Mouse (Mus musculus) cerebellum, postnatal 14 days (tissue): Measurements from ENCODE around the gene Tac2.
A peak's percentile ranks its signal among the peaks of the same experiment; 100 is the strongest.

Source experiments
- DNase-seq, 2 experiments: peaks; one replicate each; pipeline ENCODE4 v3.0.0; 2021; ENCODE audit warnings: mixed read lengths in 2 of 2

The Tac2 gene

DNA sequence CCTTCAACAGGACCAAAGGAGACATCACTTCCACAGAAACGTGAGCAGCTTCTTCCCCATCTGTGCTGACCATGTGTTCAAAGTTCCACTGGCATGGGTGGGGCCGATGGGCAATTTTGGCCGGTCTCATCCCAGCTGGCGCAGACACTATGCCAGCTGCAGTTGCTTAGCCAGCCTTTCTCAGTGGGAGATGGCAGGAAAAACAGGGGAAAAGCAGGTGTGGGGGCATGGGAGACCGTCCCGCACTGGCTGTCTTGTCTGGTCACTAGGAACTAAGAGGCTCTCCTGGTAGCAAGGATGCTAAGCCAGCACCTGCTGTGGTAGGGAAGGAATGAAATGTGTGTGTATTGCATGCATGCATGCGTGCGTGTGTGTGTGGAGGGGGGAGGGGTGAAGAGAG is 4.2 kb downstream of the Tac2 start:
- peak; percentile 56 to 68 for DNase-seq

DNA sequence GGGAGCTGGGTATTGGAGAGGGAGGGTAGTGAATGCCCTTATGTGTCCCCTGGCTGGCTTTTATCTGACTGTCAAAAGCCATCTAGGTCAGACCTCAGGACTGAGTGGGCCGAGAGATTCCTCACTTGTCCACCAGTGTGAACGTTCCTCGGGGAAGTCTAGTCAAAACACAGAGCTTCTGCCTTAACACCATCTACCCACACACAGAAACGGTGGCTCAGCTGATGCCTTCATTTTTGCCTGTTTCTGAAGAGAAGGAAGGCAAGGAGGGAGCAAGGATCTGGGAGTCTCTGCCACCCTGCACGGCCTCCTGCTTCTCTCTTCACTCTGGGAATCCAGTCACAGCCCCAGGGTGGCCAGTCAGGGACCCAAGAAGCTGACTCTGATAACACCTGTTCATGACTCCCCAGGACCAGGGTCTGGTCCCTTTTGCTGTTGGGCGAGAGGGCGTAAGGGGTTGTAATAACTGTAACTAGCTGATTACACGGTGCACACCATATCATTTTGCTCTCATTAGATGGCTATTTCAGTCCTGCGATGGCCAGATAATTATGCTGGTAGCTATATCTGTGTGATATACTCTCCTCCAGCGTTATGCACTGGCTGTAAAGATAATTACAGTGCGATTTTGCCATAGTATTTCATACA is 6.1 kb downstream of the Tac2 start:
- DNase-seq, result no peak

DNA sequence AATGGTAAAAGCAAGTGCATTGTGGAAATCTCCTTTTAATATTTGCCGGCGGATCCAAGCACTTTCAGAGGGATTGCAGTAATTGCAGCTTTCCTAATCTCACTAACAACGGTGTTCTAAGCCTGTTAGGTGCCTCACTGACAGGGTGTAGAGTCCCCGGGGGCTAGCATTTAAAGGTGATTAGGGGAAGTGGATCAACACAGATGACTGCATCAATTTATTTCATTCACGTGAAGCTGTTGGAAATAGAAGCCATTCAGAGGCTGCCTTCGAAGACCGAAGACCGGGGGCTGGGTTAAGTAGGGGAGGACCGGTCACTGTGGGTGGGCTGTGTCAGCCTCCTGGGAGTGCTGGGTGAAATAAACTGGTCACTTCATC is 6.6 kb downstream of the Tac2 start:
- no peak for DNase-seq

DNA sequence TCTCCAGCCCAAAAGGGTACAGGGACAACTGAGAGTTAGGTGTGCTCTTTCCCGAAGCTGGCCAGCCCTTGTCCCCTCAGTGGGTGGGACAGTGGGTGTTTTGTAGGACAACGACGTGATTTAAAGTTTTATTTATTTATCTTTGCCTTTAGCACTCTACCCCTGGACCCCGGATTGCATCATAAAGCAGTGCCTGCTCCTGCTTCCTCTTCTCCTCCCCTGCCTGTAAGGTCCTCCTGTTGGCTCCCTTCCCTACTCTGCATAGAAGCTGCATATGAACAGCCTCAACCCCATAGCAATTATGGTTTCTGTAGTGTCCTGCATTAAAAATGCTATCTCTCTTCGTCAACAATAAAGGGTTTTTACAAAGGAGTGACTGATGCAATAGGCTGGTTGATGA is 7.1 kb downstream of the Tac2 start:
- DNase-seq, result no peak

DNA sequence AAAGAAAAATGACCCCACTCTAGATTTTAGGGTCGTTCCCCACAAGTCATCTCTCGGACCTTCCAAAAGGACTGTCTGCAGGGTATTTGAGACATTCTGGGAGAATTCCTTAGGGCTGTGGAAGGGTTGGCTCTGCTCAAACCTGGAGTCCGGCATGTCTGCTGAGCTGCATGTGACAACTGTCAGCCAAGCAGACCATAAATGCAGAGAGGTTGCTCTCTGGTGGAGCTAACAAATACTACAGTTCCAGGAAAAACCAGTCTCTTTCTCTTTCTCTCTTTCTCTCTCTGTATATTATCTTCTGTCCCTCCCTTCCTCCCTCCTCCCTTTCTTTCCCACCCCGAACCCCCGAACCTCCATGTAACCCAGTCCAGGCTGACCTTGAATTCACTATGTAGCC is 10.2 kb downstream of the Tac2 start:
- DNase-seq, result peak; percentile 66 to 67

DNA sequence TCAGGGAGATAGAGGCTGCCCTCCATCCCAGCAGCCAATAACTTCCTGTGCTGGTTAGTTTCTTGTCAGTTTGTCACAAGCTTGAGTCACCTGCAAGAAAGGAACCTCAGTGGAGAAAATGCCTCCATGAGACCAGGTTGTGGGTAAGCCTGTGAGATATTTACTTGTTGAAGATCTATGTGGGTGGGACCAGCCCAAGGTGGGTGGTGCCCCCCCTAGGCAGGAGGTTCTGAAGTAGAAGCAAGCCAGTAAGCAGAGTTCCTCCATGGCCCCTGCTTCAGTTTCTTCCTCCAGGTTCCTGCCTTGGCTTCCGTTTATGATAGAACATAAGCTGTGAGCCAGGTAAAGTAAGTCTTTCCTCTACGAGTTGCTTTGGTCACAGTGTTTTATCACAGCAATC is 12.0 kb downstream of the Tac2 start:
- DNase-seq, result no peak

DNA sequence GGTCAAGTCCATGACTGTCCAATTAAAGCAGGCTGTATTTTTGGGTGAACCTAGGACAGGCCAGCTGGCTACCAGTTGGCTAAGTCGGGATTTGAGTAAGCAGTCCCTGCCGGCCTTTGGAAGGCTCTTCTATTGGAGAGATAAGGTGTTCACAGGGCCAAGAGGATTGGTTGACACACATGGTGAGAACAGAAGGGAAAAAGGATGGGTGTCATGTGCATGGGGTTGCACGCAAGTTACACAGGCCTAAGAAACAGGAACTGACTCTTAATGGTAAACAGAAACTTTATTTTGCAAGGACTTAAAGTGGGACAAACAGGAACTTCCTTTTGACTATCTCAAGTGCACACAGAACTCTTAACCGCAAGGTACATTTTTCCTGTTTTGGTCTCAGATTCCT is 12.6 kb downstream of the Tac2 start:
- no peak for DNase-seq

DNA sequence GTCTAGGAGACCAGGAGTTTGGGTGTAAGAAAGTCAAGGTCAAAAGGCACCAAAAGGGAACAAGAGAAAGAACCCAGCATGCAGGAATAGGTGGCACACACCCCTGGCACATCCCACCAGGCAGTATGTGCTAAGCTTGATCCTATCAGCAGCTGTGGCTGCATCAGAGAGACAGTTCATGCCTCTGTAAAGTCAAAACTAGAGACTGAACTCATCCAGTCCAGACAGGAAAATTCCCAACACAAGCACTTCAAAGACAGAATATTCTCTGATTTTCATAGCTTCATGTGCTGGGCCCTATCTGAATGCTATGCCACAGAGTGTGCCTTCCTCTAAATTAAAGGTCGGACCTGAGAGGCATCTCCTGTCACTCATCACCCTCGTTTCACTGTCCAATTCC is 13.3 kb downstream of the Tac2 start:
- no peak for DNase-seq

DNA sequence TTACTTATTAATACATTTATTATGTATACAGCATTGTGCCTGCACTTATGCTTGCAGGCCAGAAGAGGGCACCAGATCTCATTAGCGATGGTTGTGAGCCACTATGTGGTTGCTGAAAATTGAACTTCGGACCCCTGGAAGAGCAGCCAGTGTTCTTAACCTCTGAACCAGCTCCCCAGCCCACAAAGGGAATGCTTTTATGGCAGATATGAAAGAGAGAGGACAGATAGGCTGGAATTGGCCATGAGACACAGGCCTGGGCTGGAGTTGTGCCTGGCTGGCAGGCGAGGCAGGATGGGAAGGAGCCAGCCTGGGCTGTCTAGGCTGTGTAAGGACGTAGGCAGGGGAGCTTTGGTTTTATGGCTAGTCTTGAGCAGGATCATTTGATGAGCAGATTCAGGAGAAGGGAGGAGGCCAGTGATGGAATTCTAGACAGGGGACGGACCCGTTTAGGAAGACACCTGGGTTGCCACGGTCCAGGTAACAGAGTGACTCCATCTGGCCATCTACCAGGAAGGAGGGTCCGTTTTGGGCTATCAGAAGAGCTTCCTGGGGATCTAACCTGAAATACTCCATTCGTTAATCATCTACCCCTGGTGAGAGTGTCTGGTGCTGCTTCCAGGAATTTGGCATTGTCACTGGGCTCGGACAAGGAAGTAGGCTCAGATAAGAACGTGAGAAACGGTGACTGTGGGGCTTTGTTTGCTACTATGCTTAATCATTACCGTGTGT is 14.0 kb downstream of the Tac2 start:
- peak; percentile 48 to 57 for DNase-seq

DNA sequence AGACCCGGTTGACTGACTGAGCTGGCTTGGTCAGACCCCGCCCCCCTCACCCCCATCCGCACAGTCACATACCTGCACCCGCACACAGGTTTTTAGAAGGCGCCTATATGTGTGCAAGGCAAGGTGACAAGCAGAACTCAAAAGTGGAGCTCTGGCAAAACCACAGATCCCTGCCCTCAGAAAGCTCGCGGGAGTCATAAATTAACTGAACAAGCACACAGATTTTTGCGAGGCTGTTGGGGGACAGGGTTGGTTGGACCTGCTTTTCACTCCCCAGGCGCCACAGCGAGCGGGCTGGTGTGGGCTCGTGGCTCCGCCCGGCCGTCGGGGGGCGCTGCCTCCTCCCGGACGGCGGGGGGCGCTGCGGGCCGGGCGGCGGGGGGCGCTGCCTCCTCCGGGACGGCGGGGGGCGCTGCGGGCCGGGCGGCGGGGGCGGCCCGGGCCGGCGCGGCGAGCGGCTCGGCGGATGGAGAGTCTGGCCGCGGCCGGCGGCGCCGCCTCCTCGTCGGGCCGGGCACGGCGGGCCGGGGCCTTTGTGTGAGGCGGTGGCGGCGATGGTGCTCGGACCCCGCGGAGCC is 14.9 kb downstream of the Tac2 start, which contains the start of gene Zbtb39:
Gene Zbtb39 (plus strand): TSS at position 456 of the 578 bp plus-strand sequence.
- peak; percentile 82 to 86 for DNase-seq

DNA sequence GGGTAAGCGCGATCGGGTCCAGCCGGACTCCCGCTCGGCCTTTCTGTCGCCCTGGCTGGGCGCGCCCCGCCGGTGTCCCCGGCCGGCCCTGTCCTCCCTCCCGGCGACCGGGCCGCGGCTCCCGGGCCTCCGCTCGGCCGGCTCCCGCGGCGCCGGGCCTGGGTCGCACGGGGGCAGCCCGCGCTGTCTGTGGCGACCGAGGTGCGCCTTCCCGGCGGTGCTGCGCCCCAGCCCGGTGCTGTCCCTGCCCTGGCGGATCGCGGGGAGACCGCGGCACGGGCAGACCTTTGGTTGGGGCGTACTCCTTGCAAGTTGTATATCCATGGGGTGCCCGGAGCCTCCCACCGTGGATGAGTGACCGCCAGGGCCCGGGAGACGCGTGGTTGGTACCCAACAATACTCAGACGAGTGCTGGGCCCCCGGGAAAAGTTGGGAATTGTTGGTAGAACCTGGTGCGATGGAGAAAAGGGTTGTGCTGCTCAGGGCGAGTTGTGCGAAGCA is 15.4 kb downstream of the Tac2 start:
- DNase-seq, result peak in 1 of 2 experiments; percentile 49

DNA sequence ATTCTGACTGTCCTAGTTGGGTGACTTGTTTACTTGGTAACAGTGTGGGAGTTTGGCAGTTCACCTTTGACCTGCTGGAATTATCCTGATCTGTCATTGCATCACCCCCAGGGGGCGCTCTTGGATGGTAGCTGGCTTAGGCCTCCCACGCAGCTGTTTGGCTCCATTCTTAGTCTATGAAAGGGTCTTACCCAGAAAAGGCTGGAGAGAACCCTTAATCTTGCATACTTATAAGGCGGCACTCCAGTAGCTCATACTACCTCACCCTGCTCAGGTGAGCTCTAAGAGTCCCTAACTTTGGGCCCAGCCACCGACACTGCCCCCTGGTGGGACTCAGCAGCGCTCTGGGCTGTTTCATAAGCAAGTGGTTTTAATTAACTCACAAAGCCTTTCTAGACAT is 20.4 kb downstream of the Tac2 start:
- DNase-seq, result peak; percentile 51 to 78

DNA sequence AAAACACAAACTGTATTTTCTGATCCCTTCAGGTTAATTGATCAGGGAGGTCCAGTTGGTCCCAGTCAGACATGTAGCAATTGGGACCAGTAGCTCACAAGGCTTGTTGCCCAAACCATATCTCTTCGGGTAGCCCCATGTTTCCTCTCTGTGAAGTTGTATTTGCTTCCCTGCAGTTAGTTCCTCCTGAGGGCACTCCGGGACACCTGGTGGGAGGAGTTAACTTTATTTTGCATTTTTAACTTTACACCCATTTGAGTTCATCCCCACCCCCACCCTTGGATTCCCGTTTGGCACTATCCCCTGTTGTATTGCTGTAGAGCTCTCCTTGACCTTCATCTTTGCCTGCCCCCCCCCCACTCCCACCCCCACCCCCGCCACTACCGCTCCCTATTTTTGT is 21.6 kb downstream of the Tac2 start:
- no peak for DNase-seq

DNA sequence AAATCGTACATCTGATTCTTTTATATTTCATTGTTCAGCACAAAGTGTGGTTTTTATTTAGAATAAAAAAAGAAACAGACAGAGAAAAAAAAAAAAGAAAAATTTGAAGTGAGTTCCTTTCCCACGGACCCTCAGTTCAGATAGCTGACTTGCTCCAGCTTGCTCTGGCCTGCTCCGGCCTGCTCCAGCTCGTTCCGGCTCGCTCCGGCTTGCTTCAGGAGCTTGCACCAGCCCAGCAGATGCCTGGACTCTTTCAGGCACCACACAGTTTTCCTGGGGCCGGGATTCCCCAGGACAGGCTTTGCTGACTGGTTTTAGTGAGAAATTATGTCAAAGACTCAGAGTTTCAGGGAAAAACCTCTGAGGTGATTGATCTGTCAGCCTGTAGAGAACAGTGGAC is 23.0 kb downstream of the Tac2 start:
- no peak for DNase-seq

DNA sequence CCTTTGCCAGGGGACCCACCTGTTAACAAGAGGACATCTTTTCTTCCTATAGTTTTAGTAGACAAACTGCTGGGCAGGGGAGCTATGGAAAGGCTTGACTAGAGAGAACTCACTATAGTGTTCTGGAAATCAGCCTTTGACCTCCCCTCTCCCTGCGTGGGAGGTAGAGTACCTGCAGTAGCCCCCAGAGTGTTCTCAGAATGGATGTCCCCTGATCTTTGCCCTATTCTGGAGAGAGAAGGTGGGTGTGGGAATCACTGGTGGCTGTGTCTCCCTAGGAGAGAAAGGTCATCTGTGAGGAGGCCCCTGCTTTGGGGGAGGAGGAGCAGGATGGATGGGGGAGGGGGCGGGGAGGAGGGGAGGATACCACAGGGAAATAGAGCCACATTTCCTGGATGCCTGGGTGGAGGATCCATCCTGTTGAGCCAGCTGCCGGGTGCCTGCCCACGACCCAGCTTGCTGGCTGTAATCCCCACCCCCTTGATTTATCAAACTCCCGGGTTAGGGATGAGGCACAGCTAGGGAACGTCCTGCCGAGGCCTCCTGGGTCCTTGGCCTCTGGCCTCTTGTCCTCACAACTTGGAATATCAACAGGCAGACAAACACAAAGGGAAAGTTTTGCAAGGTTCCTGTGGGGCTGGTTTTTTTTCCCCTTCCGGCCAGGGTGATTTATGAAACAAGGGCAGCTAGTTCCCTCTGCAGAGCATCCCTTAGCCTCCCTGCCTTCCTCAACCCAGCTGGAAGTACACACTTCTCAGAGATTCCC is 24.8 kb downstream of the Tac2 start:
- DNase-seq, result no peak

DNA sequence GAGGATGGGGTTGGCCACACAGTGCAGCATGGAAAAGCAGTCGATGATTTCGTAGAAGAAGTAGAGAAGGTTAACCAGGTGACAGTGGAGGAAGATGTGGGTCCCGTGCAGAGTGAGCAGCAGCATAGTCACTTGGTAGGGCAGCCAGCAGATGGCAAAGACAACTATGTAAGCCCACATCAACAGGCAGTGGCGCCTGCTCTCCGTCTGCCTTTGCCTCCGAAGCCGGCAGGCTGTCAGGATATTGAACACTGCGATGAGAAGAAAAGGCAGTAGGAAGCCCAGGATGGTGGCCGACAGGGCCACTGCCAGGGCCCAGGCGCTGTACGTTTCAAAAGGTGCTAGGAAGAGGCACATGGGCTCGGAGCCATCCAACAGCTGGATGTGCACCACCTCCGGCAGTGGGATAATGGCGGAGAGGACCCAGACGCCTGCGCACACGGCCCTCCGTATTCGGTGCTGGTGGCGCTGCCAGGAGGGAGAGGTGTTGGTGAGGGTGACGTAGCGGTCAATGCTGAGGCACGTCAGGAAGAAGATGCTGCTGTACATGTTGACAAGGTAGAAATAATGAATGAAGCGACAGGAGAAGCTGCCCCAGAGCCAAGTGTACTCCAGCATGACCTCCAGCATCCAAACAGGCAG is 26.0 kb downstream of the Tac2 start:
- DNase-seq, result no peak

DNA sequence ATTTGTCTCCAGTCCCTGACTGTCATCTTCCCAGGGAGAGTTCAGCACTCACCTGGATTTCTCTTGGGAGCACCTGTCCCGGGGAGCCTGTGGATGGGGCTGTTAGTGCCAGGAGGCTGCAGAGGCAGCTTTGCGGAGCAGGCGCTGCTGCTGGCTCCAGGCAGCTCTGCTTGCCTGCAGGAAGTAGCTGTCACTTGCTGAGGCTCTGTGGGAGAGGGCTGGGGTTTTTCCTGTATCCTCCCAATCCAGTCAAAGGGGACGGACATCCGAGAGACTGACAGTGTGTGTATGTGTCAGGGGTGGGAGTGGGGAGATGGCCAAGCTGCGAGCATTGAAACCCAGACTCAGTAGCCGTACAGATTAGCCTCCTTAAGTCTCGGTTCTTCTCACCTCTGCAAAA is 27.3 kb downstream of the Tac2 start, which contains the start of gene Gpr182:
Gene Gpr182 (minus strand): TSS at position 185 of the 400 bp plus-strand sequence.
- no peak for DNase-seq

DNA sequence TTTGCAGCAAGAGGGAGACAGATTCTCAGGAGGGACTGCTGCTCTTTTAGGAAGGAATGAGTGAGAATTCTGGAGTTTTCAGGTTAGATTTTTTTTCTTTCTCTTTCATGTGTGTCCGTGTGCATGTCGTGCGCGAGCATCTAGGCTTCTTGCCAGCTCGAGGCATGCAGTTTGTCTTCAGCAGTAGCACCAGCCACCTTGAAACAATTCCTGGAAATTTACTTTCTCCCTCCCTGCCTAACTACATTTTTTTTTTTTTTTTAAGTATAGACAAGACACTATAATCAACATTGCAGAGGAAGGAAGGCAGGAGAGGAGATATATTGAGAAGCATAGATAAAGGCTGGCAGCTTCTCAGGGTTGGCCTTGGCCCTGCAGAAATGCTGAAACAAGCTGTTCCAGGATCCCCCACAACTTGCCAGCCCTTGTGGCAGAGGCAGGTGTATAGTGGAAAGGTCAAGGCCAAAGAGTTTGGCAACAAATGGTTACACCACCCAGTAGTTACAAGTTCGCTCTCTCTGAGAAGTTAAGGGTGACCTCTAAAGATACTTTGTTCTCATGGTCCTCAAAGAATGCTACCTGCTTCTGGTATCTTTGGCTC is 30.4 kb downstream of the Tac2 start:
- DNase-seq, result peak; percentile 48 to 51

DNA sequence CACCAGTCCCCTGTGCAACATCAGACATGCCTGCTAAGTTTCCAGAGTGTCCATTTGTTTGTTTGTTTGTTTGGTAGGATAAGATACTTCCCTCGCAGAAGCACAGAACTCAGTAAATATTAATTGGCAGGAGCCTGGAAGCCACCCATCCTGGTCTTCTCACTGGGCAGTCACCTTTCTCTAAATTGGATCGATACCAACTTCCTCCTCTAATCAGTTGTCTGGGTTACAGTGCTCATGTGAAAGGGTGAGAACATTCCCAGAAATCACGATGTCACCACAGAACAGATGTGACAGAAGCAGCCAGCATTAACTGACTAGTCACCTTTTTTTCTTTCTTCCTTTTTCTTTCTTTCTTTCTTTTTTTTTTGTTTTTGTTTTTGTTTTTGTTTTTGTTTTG is 31.0 kb downstream of the Tac2 start:
- DNase-seq, result no peak

DNA sequence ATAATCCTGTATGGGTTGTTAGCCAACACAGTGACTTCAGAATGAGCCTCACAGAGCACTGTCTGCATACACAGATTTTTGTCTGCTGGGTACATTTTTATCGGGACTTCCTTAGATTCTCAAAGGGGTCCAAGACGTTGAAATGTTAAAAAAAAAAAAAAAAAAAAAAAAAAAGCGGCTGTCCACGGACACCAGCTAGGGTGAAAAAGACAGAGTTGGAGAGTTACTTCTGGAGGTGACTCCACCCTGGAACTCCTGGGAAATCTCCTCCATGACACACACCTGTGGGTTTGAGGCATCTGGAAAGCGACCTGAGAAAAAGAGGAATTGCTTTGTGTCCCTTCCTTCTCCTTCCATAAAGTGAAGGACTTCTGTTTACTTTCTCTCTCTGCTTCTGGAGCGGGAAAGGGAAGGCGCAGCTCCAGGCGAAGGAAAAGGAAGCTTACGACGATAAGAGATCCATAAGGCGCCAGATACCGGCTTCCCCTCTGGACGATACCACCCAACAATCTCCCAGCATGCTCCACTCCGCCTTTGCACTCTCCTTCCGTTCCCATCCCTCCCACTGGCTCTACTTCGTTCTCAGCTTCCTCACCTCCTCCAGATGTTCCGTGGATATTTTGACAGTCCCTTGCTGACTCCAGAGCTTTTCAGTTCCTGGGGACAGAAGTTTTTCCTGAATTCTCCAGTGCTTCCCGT is 31.6 kb downstream of the Tac2 start:
- peak in 1 of 2 experiments; percentile 1 for DNase-seq
